Mouse (Mus musculus): Measurements from ENCODE around the gene Ldb3.

GRCm38 (mm10) chr14:34623074-34623473 lies 34.6 kb upstream of the Ldb3 start:
- no peak for TF ChIP-seq CTCF (IDR thresholded peaks at IDR 0.05; ENCODE audit: borderline replicate concordance, insufficient read depth, low read length)
- TF ChIP-seq POLR2A (IDR thresholded peaks at IDR 0.05; ENCODE audit: low read depth, low read length): no peak

Measured in embryonic fibroblast, embryonic 13.5 days (primary cell).